Mouse (Mus musculus): Measurements from ENCODE around the gene Gm8094. TPM values are rescaled to one million over a fixed set of nuclear protein-coding genes. Genes with fewer than 3 reads are reported as not detected.

Gm8094 gene
- not detected in 2 replicates for polyA plus RNA-seq (2012; rRNA removed)

GRCm38 (mm10) chr14:43076543-43076942 is at the start of gene Gm8094:
Gene Gm8094, minus strand, starts transcription at chr14:43076643.

GRCm38 (mm10) chr14:43100301-43100700 is 23.9 kb upstream of the Gm8094 start, which contains the start of gene Gm8104:
Gene Gm8104, plus strand, starts transcription at chr14:43100601.

Other genes with a start within 250 kb of the Gm8094 start
- not detected in 2 replicates for gene Gm21977, start 223.2 kb downstream of the Gm8094 start, polyA plus RNA-seq (2012; rRNA removed)
- gene Gm8082, start 83.0 kb downstream of the Gm8094 start, polyA plus RNA-seq (2012; rRNA removed), result not detected in 2 replicates
- not detected in 2 replicates for gene Gm10376, start 61.0 kb downstream of the Gm8094 start, polyA plus RNA-seq (2012; rRNA removed)
- not detected in 2 replicates for gene Gm8104, start 24.0 kb upstream of the Gm8094 start, polyA plus RNA-seq (2012; rRNA removed)
- not detected in 2 replicates for gene Gm7233, start 103.2 kb upstream of the Gm8094 start, polyA plus RNA-seq (2012; rRNA removed)
- not detected in 2 replicates for gene Gm8122, start 158.7 kb upstream of the Gm8094 start, polyA plus RNA-seq (2012; rRNA removed)
- gene Gm8126, start 182.0 kb upstream of the Gm8094 start, polyA plus RNA-seq (2012; rRNA removed), result not detected in 2 replicates
- gene Gm9732, start 198.4 kb upstream of the Gm8094 start, polyA plus RNA-seq (2012; rRNA removed), result not detected in 2 replicates
- not detected in 2 replicates for gene Gm8127, start 217.2 kb upstream of the Gm8094 start, polyA plus RNA-seq (2012; rRNA removed)

Measured in ovary, adult 2 months (tissue).